Mouse (Mus musculus) G1E (cell line): Measurements from ENCODE around the gene St8sia1.

Source experiments
- CTCF ChIP-seq: IDR thresholded peaks from 2 replicates; pipeline ENCODE4 v1.5.1; 2012; ENCODE audit warnings: low read depth, low read length, inconsistent platforms, mixed read lengths
- GATA1 ChIP-seq: IDR thresholded peaks from 2 replicates; pipeline ENCODE4 v1.6.1; 2012; ENCODE audit warnings: borderline replicate concordance, low read length, inconsistent platforms, mixed read lengths
- POLR2AphosphoS5 ChIP-seq: IDR thresholded peaks from 2 replicates; pipeline ENCODE4 v1.6.1; 2012; ENCODE audit warnings: low read depth, low read length, inconsistent platforms; ENCODE audit not compliant: insufficient replicate concordance

DNA sequence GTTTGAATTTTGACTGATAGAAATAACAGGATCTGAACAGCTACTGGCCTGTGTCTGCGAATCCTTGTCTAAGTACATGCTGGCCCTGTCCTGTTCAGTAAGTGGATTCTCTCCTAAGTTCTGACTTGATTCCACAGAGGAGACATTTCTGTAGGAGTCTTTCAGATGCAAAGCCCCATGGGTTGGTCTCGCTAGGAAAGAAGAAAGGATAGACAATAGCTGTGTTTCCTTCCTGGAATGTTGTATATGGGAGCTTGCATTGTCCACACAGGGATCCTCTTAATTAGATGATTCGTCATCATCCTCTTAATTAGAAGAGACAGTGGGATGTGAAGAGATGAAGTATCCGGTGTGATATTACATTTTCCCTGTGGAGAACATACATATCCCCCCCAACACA lies 117.4 kb downstream of the St8sia1 start:
- TF ChIP-seq CTCF (no peak), GATA1 (no peak), POLR2AphosphoS5 (no peak)
